Mouse (Mus musculus): Measurements from ENCODE around the gene Haus4. TPM values are rescaled to one million over a fixed set of nuclear protein-coding genes. Genes with fewer than 3 reads are reported as not detected.

The Haus4 gene
- polyA plus RNA-seq, 1 experiment from 2014 or later = 50.6 TPM

DNA sequence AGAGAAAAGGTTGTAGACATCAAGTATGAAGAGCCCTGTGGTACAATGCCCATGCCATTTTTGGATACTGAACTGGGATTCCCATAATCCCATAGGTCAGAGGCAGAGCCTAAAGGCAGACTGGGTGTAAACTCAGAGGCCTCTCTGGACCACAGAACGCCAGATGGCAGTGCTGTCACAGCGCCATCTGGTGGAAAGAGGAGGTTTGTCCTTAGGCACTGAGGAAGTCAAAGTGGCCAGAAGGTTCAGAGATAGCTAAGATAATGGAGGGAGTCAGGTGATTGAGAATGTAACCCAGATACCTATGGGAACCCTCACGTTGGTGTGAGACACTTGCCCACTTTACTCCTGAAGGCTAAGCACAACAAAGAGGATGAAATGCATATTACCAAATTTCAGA is 60.2 kb downstream of the Haus4 start:
- Histone ChIP-seq H3K36me3 (ENCODE audit: control insufficient read depth, insufficient read depth, low read length) (no peaks in the 10 kb centered on the region), H3K4me3 (ENCODE audit: low read depth, low read length) (no peak overlapping the region), H3K27ac (ENCODE audit: low read depth, low read length) (no peak overlapping the region), H3K27me3 (ENCODE audit: control insufficient read depth, insufficient read depth, low read length) (no peaks in the 10 kb centered on the region), H3K4me2 (ENCODE audit: low read depth, low read length, severe bottlenecking) (no peak overlapping the region), H3K9ac (ENCODE audit: low read length) (no peak overlapping the region), H3K9me3 (ENCODE audit: control insufficient read depth, low read length) (no peaks in the 10 kb centered on the region), H3K4me1 (replicated peaks; ENCODE audit: control insufficient read depth, insufficient read depth, low read length) (no peaks in the 10 kb centered on the region)
- DNase-seq (ENCODE audit: low spot score) = peak; percentile 78
- WGBS = 1% methylated on average over 3 of the region's 3 CpGs
- ATAC-seq (replicated peaks; ENCODE audit: low FRiP score) = 0 out of 2 replicates have a peak, but pooled peaks have one; percentile 30

DNA sequence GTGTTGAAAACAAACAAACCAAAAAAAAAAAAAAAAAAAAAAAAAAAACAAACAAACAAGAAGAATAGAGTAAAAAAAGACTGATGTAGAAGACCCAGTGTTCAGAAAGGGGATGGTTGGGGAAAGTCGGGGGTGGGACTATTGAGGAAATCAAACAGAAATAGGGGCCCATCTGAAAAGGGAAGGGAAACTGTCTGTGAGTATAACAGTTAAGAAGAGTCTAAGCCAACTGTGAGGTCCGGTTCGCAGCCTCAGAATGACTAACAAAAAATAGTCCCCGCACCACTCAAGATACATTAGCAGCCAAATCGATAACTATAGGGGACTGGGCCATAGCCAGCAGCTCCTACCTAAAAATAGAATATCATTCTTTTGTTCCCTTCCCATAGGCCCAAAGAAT is 61.2 kb downstream of the Haus4 start:
- no peaks in the 10 kb centered on the region for H3K36me3 ChIP-seq (ENCODE audit: control insufficient read depth, insufficient read depth, low read length)
- ATAC-seq (replicated peaks; ENCODE audit: low FRiP score) = no peak
- H3K9me3 ChIP-seq (ENCODE audit: control insufficient read depth, low read length) = no peaks in the 10 kb centered on the region
- H3K4me1 ChIP-seq (replicated peaks; ENCODE audit: control insufficient read depth, insufficient read depth, low read length) = no peaks in the 10 kb centered on the region
- no peak overlapping the region for H3K9ac ChIP-seq (ENCODE audit: low read length)
- no peak for DNase-seq (ENCODE audit: low spot score)
- H3K27ac ChIP-seq (ENCODE audit: low read depth, low read length) = no peak overlapping the region
- H3K4me2 ChIP-seq (ENCODE audit: low read depth, low read length, severe bottlenecking) = no peak overlapping the region
- no peaks in the 10 kb centered on the region for H3K27me3 ChIP-seq (ENCODE audit: control insufficient read depth, insufficient read depth, low read length)
- 95% methylated on average over 5 of the region's 5 CpGs for WGBS
- no peak overlapping the region for H3K4me3 ChIP-seq (ENCODE audit: low read depth, low read length)

DNA sequence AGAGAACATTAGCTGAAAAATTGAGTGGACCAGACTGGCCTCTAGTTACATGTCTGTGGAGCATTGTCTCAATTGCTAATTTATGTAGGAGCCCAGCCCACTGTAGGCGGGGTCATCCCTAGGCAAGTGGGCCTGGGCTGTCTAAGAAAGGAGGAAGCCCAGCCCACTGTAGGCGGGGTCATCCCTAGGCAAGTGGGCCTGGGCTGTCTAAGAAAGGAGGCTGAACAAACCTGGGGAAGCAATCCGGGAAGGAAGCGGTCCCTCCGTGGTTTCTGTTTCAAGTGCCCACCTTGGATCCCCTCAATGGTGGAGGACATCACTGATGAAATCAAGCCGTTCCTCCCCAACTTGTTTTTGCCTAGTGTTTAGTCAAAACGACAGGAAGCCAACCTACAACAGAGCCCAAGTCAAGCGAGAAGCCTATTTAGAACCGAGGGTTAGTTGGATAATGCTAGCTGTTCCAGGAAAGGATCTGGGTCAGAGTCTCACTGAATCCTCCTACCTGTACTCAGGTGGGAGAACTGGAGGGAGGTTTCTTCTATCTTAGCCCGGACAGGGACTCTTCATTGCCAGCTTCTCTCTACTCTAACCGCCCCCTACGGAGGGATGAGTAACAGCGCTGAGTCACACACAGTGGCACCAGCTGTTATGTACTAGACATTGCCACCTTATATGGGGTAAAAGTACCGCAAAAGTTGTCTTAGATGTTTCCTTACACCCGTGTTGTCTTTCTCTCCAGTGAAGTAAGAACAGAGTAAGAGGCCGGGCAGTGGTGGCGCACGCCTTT is 61.9 kb downstream of the Haus4 start:
- H3K4me3 ChIP-seq (ENCODE audit: low read depth, low read length) = no peak overlapping the region
- DNase-seq (ENCODE audit: low spot score) (no peak), ATAC-seq (replicated peaks; ENCODE audit: low FRiP score) (peak; percentile 61; the same call in 1 of the 2 replicates)
- no peak overlapping the region for H3K9ac ChIP-seq (ENCODE audit: low read length)
- H3K4me2 ChIP-seq (ENCODE audit: low read depth, low read length, severe bottlenecking) = no peak overlapping the region
- no peaks in the 10 kb centered on the region for H3K27me3 ChIP-seq (ENCODE audit: control insufficient read depth, insufficient read depth, low read length)
- no peak overlapping the region for H3K27ac ChIP-seq (ENCODE audit: low read depth, low read length)
- whole genome bisulfite sequencing = 67% methylated on average over 18 of the region's 18 CpGs
- H3K36me3 ChIP-seq (ENCODE audit: control insufficient read depth, insufficient read depth, low read length) = no peaks in the 10 kb centered on the region
- no peaks in the 10 kb centered on the region for H3K9me3 ChIP-seq (ENCODE audit: control insufficient read depth, low read length)
- H3K4me1 ChIP-seq (replicated peaks; ENCODE audit: control insufficient read depth, insufficient read depth, low read length) = no peaks in the 10 kb centered on the region

Other genes starting within 250 kb of the Haus4 start
- gene Oxa1l, start 193.8 kb downstream of the Haus4 start, polyA plus RNA-seq (2014; fragmentation: Nextera tagmentation; extraction: Ambion mirVana) = 56.7 and 58.3 TPM in 2 replicates
- gene Slc7a7, start 136.8 kb downstream of the Haus4 start, polyA plus RNA-seq (2014; fragmentation: Nextera tagmentation; extraction: Ambion mirVana) = 4.5 and 5.0 TPM in 2 replicates
- gene Mrpl52, start 127.7 kb downstream of the Haus4 start, polyA plus RNA-seq (2014; fragmentation: Nextera tagmentation; extraction: Ambion mirVana) = 220 and 221 TPM in 2 replicates
- 70.7 and 71.6 TPM in 2 replicates for gene Mmp14, start 123.0 kb downstream of the Haus4 start, polyA plus RNA-seq (2014; fragmentation: Nextera tagmentation; extraction: Ambion mirVana)
- gene Lrp10, start 90.5 kb downstream of the Haus4 start, polyA plus RNA-seq (2014; fragmentation: Nextera tagmentation; extraction: Ambion mirVana) = 28.8 and 29.9 TPM in 2 replicates
- 18.8 and 19.8 TPM in 2 replicates for gene Rem2, start 78.5 kb downstream of the Haus4 start, polyA plus RNA-seq (2014; fragmentation: Nextera tagmentation; extraction: Ambion mirVana)
- gene Prmt5, start 37.1 kb downstream of the Haus4 start, polyA plus RNA-seq (2014; fragmentation: Nextera tagmentation; extraction: Ambion mirVana) = 142 and 151 TPM in 2 replicates
- gene Ajuba, start 22.9 kb upstream of the Haus4 start, polyA plus RNA-seq (2014; fragmentation: Nextera tagmentation; extraction: Ambion mirVana) = 51.6 and 59.7 TPM in 2 replicates
- 9.6 and 9.9 TPM in 2 replicates for gene 4931414P19Rik, start 51.4 kb upstream of the Haus4 start, polyA plus RNA-seq (2014; fragmentation: Nextera tagmentation; extraction: Ambion mirVana)
- 414 and 455 TPM in 2 replicates for gene Psmb5, start 63.4 kb upstream of the Haus4 start, polyA plus RNA-seq (2014; fragmentation: Nextera tagmentation; extraction: Ambion mirVana)
- 0.05 TPM in 1 of 2 replicates, not detected in the other for gene Psmb11, start 66.8 kb upstream of the Haus4 start, polyA plus RNA-seq (2014; fragmentation: Nextera tagmentation; extraction: Ambion mirVana)
- not detected in 2 replicates for gene Gm17606, start 86.3 kb upstream of the Haus4 start, polyA plus RNA-seq (2014; fragmentation: Nextera tagmentation; extraction: Ambion mirVana)
- 10.5 and 12.3 TPM in 2 replicates for gene Cdh24, start 86.7 kb upstream of the Haus4 start, polyA plus RNA-seq (2014; fragmentation: Nextera tagmentation; extraction: Ambion mirVana)
- gene 1700123O20Rik, start 131.6 kb upstream of the Haus4 start, polyA plus RNA-seq (2014; fragmentation: Nextera tagmentation; extraction: Ambion mirVana) = 89.9 and 94.4 TPM in 2 replicates
- gene Acin1, start 132.3 kb upstream of the Haus4 start, polyA plus RNA-seq (2014; fragmentation: Nextera tagmentation; extraction: Ambion mirVana) = 150 and 160 TPM in 2 replicates
- 0.17 and 0.23 TPM in 2 replicates for gene Gm29776, start 144.2 kb upstream of the Haus4 start, polyA plus RNA-seq (2014; fragmentation: Nextera tagmentation; extraction: Ambion mirVana)
- not detected in 2 replicates for gene Cebpe, start 157.6 kb upstream of the Haus4 start, polyA plus RNA-seq (2014; fragmentation: Nextera tagmentation; extraction: Ambion mirVana)
- 1.5 and 2.1 TPM in 2 replicates for gene Slc7a8, start 227.3 kb upstream of the Haus4 start, polyA plus RNA-seq (2014; fragmentation: Nextera tagmentation; extraction: Ambion mirVana)